Mouse (Mus musculus) heart, embryonic 16.5 days (tissue): Measurements from ENCODE around the gene Optn. TPM values are rescaled to one million over a fixed set of nuclear protein-coding genes. Genes with fewer than 3 reads are reported as not detected.

Experiments
- ATAC-seq: fragments of 200-750 bp; cut with Nextera tagmentation; replicated peaks from 2 replicates; pipeline ENCODE4 v1.8.0; 2017; ENCODE audit warnings: moderate number of reproducible peaks; ENCODE audit not compliant: insufficient read depth, low FRiP score; ENCODE audit errors: extremely low read depth
- H3K27ac ChIP-seq: fragments of 300-500 bp; sonication (generic); 2 replicates; pipeline ENCODE4 v1.5.1; 2014; ENCODE audit warnings: mild to moderate bottlenecking, low read length, control low read depth, moderate library complexity
- H3K27me3 ChIP-seq: fragments of 300-500 bp; sonication (generic); 2 replicates; pipeline ENCODE4 v1.6.1; 2014; ENCODE audit warnings: low read length, mixed read lengths; ENCODE audit not compliant: control insufficient read depth, insufficient read depth
- H3K36me3 ChIP-seq: fragments of 300-500 bp; sonication (generic); 2 replicates; pipeline ENCODE4 v1.6.1; 2014; ENCODE audit not compliant: control insufficient read depth, insufficient read depth
- H3K4me1 ChIP-seq: fragments of 300-500 bp; sonication (generic); 2 replicates; pipeline ENCODE4 v1.6.1; 2014; ENCODE audit warnings: low read length, mixed read lengths; ENCODE audit not compliant: control insufficient read depth, insufficient read depth
- H3K4me2 ChIP-seq: fragments of 300-500 bp; sonication (generic); 2 replicates; pipeline ENCODE4 v1.6.1; 2014; ENCODE audit warnings: low read depth, mild to moderate bottlenecking, control low read depth, low read length
- H3K4me3 ChIP-seq: fragments of 300-500 bp; sonication (generic); 2 replicates; pipeline ENCODE4 v1.5.1; 2014; ENCODE audit warnings: mild to moderate bottlenecking, control low read depth, low read length
- H3K9ac ChIP-seq: fragments of 300-500 bp; sonication (generic); 2 replicates; pipeline ENCODE4 v1.6.1; 2014; ENCODE audit warnings: low read length, control low read depth
- H3K9me3 ChIP-seq: fragments of 300-500 bp; sonication (generic); replicated peaks from 2 replicates; pipeline ENCODE4 v1.6.1; 2016; ENCODE audit warnings: low read length; ENCODE audit not compliant: control insufficient read depth
- WGBS: fragments of 180-500 bp; shearing (Covaris S2); extraction: QIAGEN DNeasy Blood & Tissue Kit; methylation state at CpG from one replicate; pipeline ENCODE4 v1.1.7; 2014; 5-methylcytosine and 5-hydroxymethylcytosine counted together
- polyA plus RNA-seq: library from polyadenylated mRNA; unstranded; fragments of >200 nt; fragmentation: Nextera tagmentation; extraction: Ambion mirVana; gene quantifications from 2 replicates; pipeline ENCODE4 v1.2.1, GENCODE M21; 2015

The Optn gene
- polyA plus RNA-seq, 1 experiment from 2014 or later = 17.9 TPM

GRCm38 (mm10) chr2:4987388-4988180 is 76.3 kb downstream of the Optn start:
- Histone ChIP-seq H3K4me2 (no peak overlapping the region), H3K36me3 (peaks cover 7% of the 10 kb centered on the region), H3K27ac (no peak overlapping the region), H3K4me3 (no peak overlapping the region), H3K27me3 (no peaks in the 10 kb centered on the region), H3K4me1 (no peaks in the 10 kb centered on the region), H3K9ac (no peak overlapping the region), H3K9me3 (no peaks in the 10 kb centered on the region)
- WGBS = 73% methylated on average over 8 of the region's 8 CpGs
- no peak for ATAC-seq

- WGBS = 83% methylated on average over 4 of the region's 4 CpGs
- Histone ChIP-seq H3K4me3 (no peak overlapping the region), H3K36me3 (peaks cover 5% of the 10 kb centered on the region; the same call in 1 of the 2 replicates), H3K27ac (no peak overlapping the region), H3K9ac (no peak overlapping the region), H3K9me3 (no peaks in the 10 kb centered on the region), H3K27me3 (no peaks in the 10 kb centered on the region), H3K4me2 (no peak overlapping the region), H3K4me1 (no peaks in the 10 kb centered on the region)
- ATAC-seq = no peak
These were observed 77.1 kb downstream of the Optn start for GRCm38 (mm10) chr2:4986798-4987197.

DNA sequence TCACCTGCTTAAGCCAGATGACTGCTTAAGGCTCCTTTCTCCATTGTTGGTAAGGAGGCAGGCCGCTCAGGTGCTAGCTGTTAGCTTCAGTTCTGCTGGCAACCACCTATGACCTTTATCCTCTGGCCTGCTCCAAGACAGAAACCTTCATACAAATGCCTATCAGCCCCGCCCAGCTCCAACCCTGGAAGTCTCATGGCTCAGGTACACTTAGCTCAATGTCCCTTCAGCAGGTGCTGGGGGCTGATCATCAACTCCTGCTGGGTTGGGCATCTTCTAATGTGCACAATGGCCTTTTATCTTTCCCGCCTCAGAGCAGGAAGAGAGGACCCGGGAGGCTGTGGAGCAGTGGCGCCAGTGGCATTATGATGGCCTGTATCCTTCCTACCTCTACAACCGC is 78.9 kb downstream of the Optn start:
- no peak for ATAC-seq
- no peak overlapping the region for H3K9ac ChIP-seq
- H3K9me3 ChIP-seq = no peaks in the 10 kb centered on the region
- no peaks in the 10 kb centered on the region for H3K4me1 ChIP-seq
- no peak overlapping the region for H3K27ac ChIP-seq
- H3K4me2 ChIP-seq = no peak overlapping the region
- no peak overlapping the region for H3K4me3 ChIP-seq
- no peaks in the 10 kb centered on the region for H3K36me3 ChIP-seq
- no peaks in the 10 kb centered on the region for H3K27me3 ChIP-seq
- 71% methylated on average over 6 of the region's 6 CpGs for WGBS

GRCm38 (mm10) chr2:4983987-4984386 is 79.9 kb downstream of the Optn start:
- H3K27me3 ChIP-seq = no peaks in the 10 kb centered on the region
- 33% methylated on average over 5 of the region's 5 CpGs for WGBS
- H3K9ac ChIP-seq = no peak overlapping the region
- H3K4me3 ChIP-seq = no peak overlapping the region
- H3K27ac ChIP-seq = no peak overlapping the region
- no peaks in the 10 kb centered on the region for H3K9me3 ChIP-seq
- ATAC-seq = no peak
- no peaks in the 10 kb centered on the region for H3K4me1 ChIP-seq
- H3K4me2 ChIP-seq = no peak overlapping the region
- no peaks in the 10 kb centered on the region for H3K36me3 ChIP-seq

GRCm38 (mm10) chr2:4978091-4978490 is 85.8 kb downstream of the Optn start:
- H3K4me1 ChIP-seq = peaks cover 4% of the 10 kb centered on the region; the same call in 1 of the 2 replicates
- ATAC-seq = no peak
- no peak overlapping the region for H3K9ac ChIP-seq
- H3K27ac ChIP-seq = no peak overlapping the region; the same call in 1 of the 2 replicates
- no peaks in the 10 kb centered on the region for H3K27me3 ChIP-seq
- no peak overlapping the region for H3K4me3 ChIP-seq
- WGBS = 27% methylated on average over 8 of the region's 8 CpGs
- H3K9me3 ChIP-seq = no peaks in the 10 kb centered on the region
- H3K4me2 ChIP-seq = no peak overlapping the region
- no peaks in the 10 kb centered on the region for H3K36me3 ChIP-seq

GRCm38 (mm10) chr2:4975807-4976206 is 88.0 kb downstream of the Optn start, which contains the start of gene Ucma:
Gene Ucma, plus strand, starts transcription at chr2:4976122.
- H3K4me1 ChIP-seq = peaks cover 4% of the 10 kb centered on the region; the same call in 1 of the 2 replicates
- H3K9ac ChIP-seq = no peak within 1 kb of the TSS
- ATAC-seq = no peak
- H3K27ac ChIP-seq = no peak within 1 kb of the TSS
- H3K9me3 ChIP-seq = no peaks in the 10 kb centered on the region
- H3K27me3 ChIP-seq = no peaks in the 10 kb centered on the region
- no peak within 1 kb of the TSS for H3K4me2 ChIP-seq
- H3K4me3 ChIP-seq = no peak within 1 kb of the TSS
- no peaks in the 10 kb centered on the region for H3K36me3 ChIP-seq
- 59% methylated on average over 5 of the region's 5 CpGs for WGBS

Other genes starting within 250 kb of the Optn start
- gene Sephs1, start 182.5 kb downstream of the Optn start, polyA plus RNA-seq = 38.2 and 38.7 TPM in 2 replicates
- 227 and 242 TPM in 2 replicates for gene Phyh, start 145.0 kb downstream of the Optn start, polyA plus RNA-seq
- 0.29 and 0.49 TPM in 2 replicates for gene Ucma, start 87.9 kb downstream of the Optn start, polyA plus RNA-seq
- 15.6 and 17.4 TPM in 2 replicates for gene Mcm10, start 51.3 kb downstream of the Optn start, polyA plus RNA-seq
- 6.5 and 8.8 TPM in 2 replicates for gene Ccdc3, start 73.7 kb upstream of the Optn start, polyA plus RNA-seq